In genomic region chr5:24603431-24604010, GRCm38 (mm10) we compare ENCODE assay signal across 9 mouse cellular contexts. TPM values are rescaled to one million over a fixed set of nuclear protein-coding genes. Genes with fewer than 3 reads are reported as not detected.
DNase-seq lines count a peak whose midpoint lies in the region; ATAC-seq lines count a peak whose summit lies in the region.
"Had no signal": no experiment of that assay in that cellular context is flagged by ENCODE, and none has a peak within 500 bp of the region (broad histone marks: within the 10 kb centered on the region; RNA-seq: fewer than 3 reads in every experiment).

No protein-coding gene starts in this region.

- H3K4me2 ChIP-seq in heart, embryonic 14.5 days (ENCODE audit: low read length) = peak overlapping the region; percentile 91

- no peaks in the 10 kb centered on the region for H3K9me3 ChIP-seq in heart, embryonic 10.5 days
- no peaks in the 10 kb centered on the region for H3K9me3 ChIP-seq in heart, embryonic 14.5 days (ENCODE audit: control insufficient read depth, low read length)
- H3K9me3 ChIP-seq in midbrain, embryonic 10.5 days (replicated peaks) = no peaks in the 10 kb centered on the region

- no peaks in the 10 kb centered on the region for H3K36me3 ChIP-seq in heart, embryonic 10.5 days
- H3K36me3 ChIP-seq in heart, embryonic 14.5 days (ENCODE audit: control insufficient read depth, insufficient read depth, low read length) = no peaks in the 10 kb centered on the region
- H3K36me3 ChIP-seq in midbrain, embryonic 10.5 days = no peaks in the 10 kb centered on the region

- H3K4me1 ChIP-seq in heart, embryonic 10.5 days = peaks cover 94% of the 10 kb centered on the region
- peaks cover 41 to 58% of the 10 kb centered on the region in 2 experiments for H3K4me1 ChIP-seq in heart, embryonic 14.5 days (ENCODE audit: control insufficient read depth in 2 of 2, insufficient read depth in 2 of 2, low read length in 2 of 2)
- H3K4me1 ChIP-seq in midbrain, embryonic 10.5 days = peaks cover 94% of the 10 kb centered on the region

- WGBS in heart, embryonic 10.5 days = 49% methylated on average over 8 of the region's 8 CpGs
- WGBS in heart, embryonic 14.5 days = 51% methylated on average over 8 of the region's 8 CpGs
- WGBS in midbrain, embryonic 10.5 days = 54% methylated on average over 8 of the region's 8 CpGs

- H3K27ac ChIP-seq in heart, embryonic 10.5 days = peak overlapping the region; percentile 99
- H3K27ac ChIP-seq in heart, embryonic 14.5 days (replicated peaks in 1 of 2; ENCODE audit: control insufficient read depth in 1 of 2, insufficient read depth in 1 of 2, low read depth in 2 of 2, low read length in 2 of 2) = peak overlapping the region; percentile 93 to 100
- H3K27ac ChIP-seq in midbrain, embryonic 10.5 days (replicated peaks) = peak overlapping the region; percentile 97

- H3K4me3 ChIP-seq in heart, embryonic 10.5 days = peak overlapping the region; percentile 83
- peak overlapping the region in 1 of 2 experiments; percentile 84; a peak in 1 of 4 replicates for H3K4me3 ChIP-seq in heart, embryonic 14.5 days (ENCODE audit: control insufficient read depth in 1 of 2, insufficient read depth in 1 of 2, low read depth in 1 of 2, low read length in 2 of 2)
- H3K4me3 ChIP-seq in midbrain, embryonic 10.5 days = peak overlapping the region; percentile 75

- no peak for DNase-seq in heart, embryonic 10.5 days (ENCODE audit: low spot score)
- no peak for DNase-seq in heart, postnatal 4 days
- DNase-seq in cerebellum, postnatal 25 days = peak; percentile 21 to 40
- no peak for DNase-seq in midbrain, embryonic 10.5 days (ENCODE audit: low spot score)
- DNase-seq in spleen, postnatal 14 days (ENCODE audit: low spot score in 2 of 2) = no peak
- no peak for DNase-seq in layer of hippocampus, postnatal 14 days (ENCODE audit: low spot score in 2 of 2)

- peaks cover 26% of the 10 kb centered on the region; the same call in 1 of the 2 replicates for H3K27me3 ChIP-seq in heart, embryonic 10.5 days (ENCODE audit: insufficient read depth, poor library complexity, severe bottlenecking)
- H3K27me3 ChIP-seq in heart, embryonic 14.5 days (ENCODE audit: control insufficient read depth, insufficient read depth, low read length) = no peaks in the 10 kb centered on the region
- peaks cover 63% of the 10 kb centered on the region for H3K27me3 ChIP-seq in midbrain, embryonic 10.5 days (ENCODE audit: low read depth, poor library complexity, severe bottlenecking)

- ATAC-seq in heart, embryonic 14.5 days (ENCODE audit: insufficient number of reproducible peaks, insufficient read depth, low FRiP score, low read depth) = no peak
- ATAC-seq in frontal cortex, adult (ENCODE audit: low TSS enrichment) = no peak

- H3K9ac ChIP-seq in heart, embryonic 14.5 days (ENCODE audit: low read length) = peak overlapping the region; percentile 95

RNA-seq across cellular contexts. Expression of gene Chpf2, which starts 17.0 kb away (rescaled TPM):
- polyA plus RNA-seq in heart, embryonic 10.5 days (2016; fragmentation: Nextera tagmentation; extraction: Ambion mirVana) = 19.1 and 22.8 TPM in 2 replicates
- total RNA-seq in heart, postnatal 4 days (2021) = 10 to 100 TPM; 19.9 to 21.6 TPM
- polyA plus RNA-seq in heart, embryonic 14.5 days (2014; fragmentation: Nextera tagmentation; extraction: Ambion mirVana) = 8.6 and 8.9 TPM in 2 replicates
- polyA plus RNA-seq in midbrain, embryonic 10.5 days (2016; fragmentation: Nextera tagmentation; extraction: Ambion mirVana) = 14.8 and 19.7 TPM in 2 replicates
- total RNA-seq in layer of hippocampus, postnatal 14 days (2021) = 10 to 100 TPM; 64.3 to 73.2 TPM

RNA-seq across cellular contexts. Expression of gene Smarcd3, which starts 20.7 kb away (rescaled TPM):
- polyA plus RNA-seq in heart, embryonic 10.5 days (2016; fragmentation: Nextera tagmentation; extraction: Ambion mirVana) = 73.7 and 92.1 TPM in 2 replicates
- total RNA-seq in heart, postnatal 4 days (2021) = 10 to 100 TPM; 89.7 to 96.9 TPM
- polyA plus RNA-seq in heart, embryonic 14.5 days (2014; fragmentation: Nextera tagmentation; extraction: Ambion mirVana) = 71.0 and 78.4 TPM in 2 replicates
- 32.4 and 44.8 TPM in 2 replicates for polyA plus RNA-seq in midbrain, embryonic 10.5 days (2016; fragmentation: Nextera tagmentation; extraction: Ambion mirVana)
- 100 to 1,000 TPM; 112 to 113 TPM for total RNA-seq in layer of hippocampus, postnatal 14 days (2021)

RNA-seq across cellular contexts. Expression of gene Abcf2, which starts 26.3 kb away (rescaled TPM):
- 107 and 126 TPM in 2 replicates for polyA plus RNA-seq in heart, embryonic 10.5 days (2016; fragmentation: Nextera tagmentation; extraction: Ambion mirVana)
- 10 to 100 TPM; 47.4 to 49.3 TPM for total RNA-seq in heart, postnatal 4 days (2021)
- polyA plus RNA-seq in heart, embryonic 14.5 days (2014; fragmentation: Nextera tagmentation; extraction: Ambion mirVana) = 57.4 and 60.8 TPM in 2 replicates
- 160 and 170 TPM in 2 replicates for polyA plus RNA-seq in midbrain, embryonic 10.5 days (2016; fragmentation: Nextera tagmentation; extraction: Ambion mirVana)
- total RNA-seq in layer of hippocampus, postnatal 14 days (2021) = 10 to 100 TPM; 59.9 to 61.5 TPM

RNA-seq across cellular contexts. Expression of gene 4931409K22Rik, which starts 46.9 kb away (rescaled TPM):
- polyA plus RNA-seq in heart, embryonic 10.5 days (2016; fragmentation: Nextera tagmentation; extraction: Ambion mirVana) = 0.06 and 0.09 TPM in 2 replicates
- total RNA-seq in heart, postnatal 4 days (2021) = not detected
- not detected in 2 replicates for polyA plus RNA-seq in heart, embryonic 14.5 days (2014; fragmentation: Nextera tagmentation; extraction: Ambion mirVana)
- polyA plus RNA-seq in midbrain, embryonic 10.5 days (2016; fragmentation: Nextera tagmentation; extraction: Ambion mirVana) = 0.05 TPM in 1 of 2 replicates, not detected in the other
- not detected for total RNA-seq in layer of hippocampus, postnatal 14 days (2021)
- total RNA-seq: left cerebral cortex, postnatal 10 days had no signal

Comparison
In these comparisons a context has a peak if more than half of its experiments do, and no peak if none do; other contexts are left out.
1. DNase-seq: peak in cerebellum, postnatal 25 days (2 of 2); none in heart, embryonic 10.5 days (single experiment), heart, postnatal 4 days (single experiment), midbrain, embryonic 10.5 days (single experiment), spleen, postnatal 14 days (0 of 2) and layer of hippocampus, postnatal 14 days (0 of 2).
2. Peak in every context shown above with its lines, with median percentiles within 50 percentile points of each other: H3K27ac ChIP-seq.